Mouse (Mus musculus): Measurements from ENCODE around the gene Abcb9. TPM values are rescaled to one million over a fixed set of nuclear protein-coding genes. Genes with fewer than 3 reads are reported as not detected.
A peak's percentile ranks its signal among the peaks of the same experiment; 100 is the strongest.

Abcb9 gene
- polyA plus RNA-seq, 1 experiment = 37.8 TPM

DNA sequence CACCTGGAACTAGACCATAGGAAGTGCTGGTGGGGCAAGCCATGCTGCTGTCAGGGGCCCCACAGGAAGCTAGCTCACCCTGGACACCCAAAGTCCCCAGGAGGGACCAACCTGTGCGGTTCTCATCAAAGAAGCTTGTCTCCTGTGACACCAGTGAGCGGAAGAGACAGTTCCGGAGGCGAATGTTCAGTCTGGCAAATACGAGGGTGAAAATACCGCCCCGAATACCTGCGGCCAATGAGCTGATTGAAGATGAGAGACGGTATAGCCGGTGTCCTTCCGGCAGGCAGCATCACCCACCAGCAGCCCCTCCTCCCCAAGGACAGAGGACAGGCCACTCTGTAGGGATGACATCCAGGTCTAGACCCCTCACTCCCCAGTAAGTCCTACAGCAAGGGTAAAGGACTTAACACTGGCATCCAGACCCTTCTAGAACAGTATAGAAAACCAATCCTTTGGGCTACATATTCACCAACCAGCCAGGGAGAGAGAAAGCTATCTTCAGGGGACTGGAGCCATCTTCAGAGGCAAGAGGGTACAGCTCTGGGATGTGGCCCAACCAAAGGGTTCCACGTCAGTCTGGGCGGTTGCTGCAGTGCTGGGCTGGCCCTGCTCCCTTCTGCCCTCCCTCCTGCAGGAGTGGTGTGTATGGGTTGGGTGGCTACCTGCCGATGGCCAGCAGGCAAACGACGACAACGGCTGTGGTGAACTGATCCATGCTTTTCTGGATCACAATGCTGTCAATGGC is 12.5 kb downstream of the Abcb9 start:
- H3K27ac ChIP-seq (ENCODE audit: insufficient read depth, low read length) = no peak overlapping the region
- peaks cover 8% of the 10 kb centered on the region for H3K4me1 ChIP-seq (ENCODE audit: control insufficient read depth, insufficient read depth, low read length)
- no peak for TF ChIP-seq CTCF (IDR thresholded peaks at IDR 0.05; ENCODE audit: extremely low read depth, insufficient read depth, low read length)
- no peak for TF ChIP-seq POLR2A (IDR thresholded peaks at IDR 0.05; ENCODE audit: extremely low read depth, insufficient read depth, low read length)
- H3K4me3 ChIP-seq (ENCODE audit: insufficient read depth, low read length) = no peak overlapping the region

DNA sequence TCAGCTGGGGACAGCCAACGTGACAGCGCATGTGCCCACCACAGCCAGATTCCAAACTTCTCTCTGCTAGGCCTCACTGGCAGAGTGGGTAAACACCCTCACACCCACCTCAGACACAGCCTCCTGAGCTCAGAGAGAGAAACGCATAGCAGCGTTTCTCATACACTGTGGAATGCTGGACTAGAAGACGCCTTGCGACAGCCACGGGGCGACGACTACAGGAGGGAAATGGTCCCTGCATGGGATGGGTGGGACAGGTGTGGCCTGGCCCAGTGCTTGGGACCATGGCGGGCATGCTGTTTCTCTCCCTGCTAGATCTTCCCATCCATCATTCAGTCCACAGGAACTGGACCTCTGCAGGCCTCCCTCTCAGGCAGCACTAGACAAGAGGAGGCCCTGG is 13.2 kb downstream of the Abcb9 start:
- Histone ChIP-seq H3K27ac (ENCODE audit: insufficient read depth, low read length) (no peak overlapping the region), H3K4me1 (ENCODE audit: control insufficient read depth, insufficient read depth, low read length) (peaks cover 8% of the 10 kb centered on the region), H3K4me3 (ENCODE audit: insufficient read depth, low read length) (no peak overlapping the region)
- TF ChIP-seq POLR2A (IDR thresholded peaks at IDR 0.05; ENCODE audit: extremely low read depth, insufficient read depth, low read length) (no peak), CTCF (IDR thresholded peaks at IDR 0.05; ENCODE audit: extremely low read depth, insufficient read depth, low read length) (no peak)

DNA sequence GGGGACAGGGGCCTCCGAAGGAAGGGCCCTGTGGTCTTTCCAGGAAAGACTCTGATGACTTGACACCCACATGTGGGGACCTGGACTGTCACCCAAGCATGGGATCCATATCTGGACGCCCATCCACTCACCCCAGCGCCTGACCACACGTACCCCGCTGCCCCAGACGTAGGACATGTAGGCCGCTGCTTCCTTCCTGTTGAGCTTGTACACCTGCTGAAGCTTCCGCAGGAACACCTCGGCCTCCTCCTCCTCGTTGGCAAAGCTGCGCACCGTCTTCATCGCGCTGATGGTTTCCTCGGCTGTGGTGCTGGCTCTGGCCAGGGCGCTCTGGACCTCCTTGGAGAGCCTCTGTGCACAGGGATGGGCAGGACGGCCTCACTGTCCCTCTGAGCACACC is 15.7 kb downstream of the Abcb9 start:
- Histone ChIP-seq H3K27ac (ENCODE audit: insufficient read depth, low read length) (no peak overlapping the region), H3K4me1 (ENCODE audit: control insufficient read depth, insufficient read depth, low read length) (peaks cover 4% of the 10 kb centered on the region), H3K4me3 (ENCODE audit: insufficient read depth, low read length) (no peak overlapping the region)
- no peak for TF ChIP-seq CTCF (IDR thresholded peaks at IDR 0.05; ENCODE audit: extremely low read depth, insufficient read depth, low read length)

DNA sequence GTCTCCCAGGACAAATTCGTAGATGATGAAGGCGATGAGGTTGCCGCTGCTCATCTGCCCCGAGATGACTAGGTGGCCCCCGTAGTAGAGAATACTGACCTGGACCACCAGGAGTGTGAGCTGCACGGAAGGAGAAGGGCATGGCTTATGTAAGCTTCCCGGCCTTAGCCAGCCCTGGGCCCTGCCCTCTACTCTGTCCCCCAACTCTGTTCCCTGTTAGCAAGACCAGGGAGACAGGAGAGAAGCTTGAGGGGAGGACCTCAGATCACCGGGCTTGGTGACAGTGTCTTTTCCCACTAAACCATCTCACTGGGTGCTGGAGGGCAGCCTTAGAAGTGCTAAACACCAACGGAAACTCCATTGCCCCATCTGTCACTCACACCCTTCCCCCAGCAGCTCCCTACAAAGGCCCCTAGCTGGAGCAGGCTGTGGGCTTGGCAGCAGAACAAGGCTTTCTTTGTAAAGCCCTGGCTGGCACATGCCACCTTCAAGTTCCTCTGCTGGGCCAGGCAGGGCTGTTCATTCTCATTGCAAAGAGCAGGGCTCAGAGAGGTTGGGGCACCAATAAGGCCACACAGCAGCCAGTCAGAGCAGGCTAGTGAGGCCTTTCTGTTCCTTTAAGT is 16.7 kb downstream of the Abcb9 start:
- peaks cover 3% of the 10 kb centered on the region for H3K4me1 ChIP-seq (ENCODE audit: control insufficient read depth, insufficient read depth, low read length)
- peak overlapping the region; percentile 24; the same call in 1 of the 2 replicates for H3K27ac ChIP-seq (ENCODE audit: insufficient read depth, low read length)
- TF ChIP-seq POLR2A (IDR thresholded peaks at IDR 0.05; ENCODE audit: extremely low read depth, insufficient read depth, low read length) = no peak
- no peak for TF ChIP-seq CTCF (IDR thresholded peaks at IDR 0.05; ENCODE audit: extremely low read depth, insufficient read depth, low read length)
- peak overlapping the region; percentile 8 for H3K4me3 ChIP-seq (ENCODE audit: insufficient read depth, low read length)

DNA sequence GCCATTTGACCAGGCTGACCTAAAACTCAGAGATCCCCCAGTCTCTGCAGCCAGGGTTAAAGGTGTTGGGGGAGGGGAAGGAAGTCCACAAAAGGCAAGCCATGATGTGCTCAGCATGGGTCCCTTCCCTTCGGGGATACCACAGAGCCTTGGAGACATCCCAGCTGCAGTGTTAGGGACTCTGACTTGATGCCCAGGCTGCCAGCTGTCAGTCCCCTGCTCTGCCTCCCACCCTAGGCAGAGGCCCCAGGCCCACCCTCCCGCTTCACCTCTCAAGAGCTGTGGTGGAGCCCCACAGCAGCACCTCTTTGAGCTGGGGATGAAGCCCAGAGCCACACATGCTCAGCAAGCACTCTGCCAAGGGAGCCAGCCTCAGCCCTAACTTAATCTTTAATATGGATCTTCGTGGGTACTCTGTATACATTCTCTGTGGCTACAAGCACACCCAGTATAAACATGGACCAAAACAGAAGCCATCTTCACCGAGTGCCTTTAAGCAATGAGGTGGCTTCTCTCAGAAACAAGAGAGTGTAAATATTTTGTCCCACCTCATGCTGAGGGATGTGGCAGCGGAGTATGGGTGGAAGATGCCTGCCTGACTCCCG is 17.6 kb downstream of the Abcb9 start:
- peaks cover 3% of the 10 kb centered on the region for H3K4me1 ChIP-seq (ENCODE audit: control insufficient read depth, insufficient read depth, low read length)
- H3K4me3 ChIP-seq (ENCODE audit: insufficient read depth, low read length) = peak overlapping the region; percentile 8
- no peak overlapping the region for H3K27ac ChIP-seq (ENCODE audit: insufficient read depth, low read length)
- no peak for TF ChIP-seq CTCF (IDR thresholded peaks at IDR 0.05; ENCODE audit: extremely low read depth, insufficient read depth, low read length)
- TF ChIP-seq POLR2A (IDR thresholded peaks at IDR 0.05; ENCODE audit: extremely low read depth, insufficient read depth, low read length) = no peak

DNA sequence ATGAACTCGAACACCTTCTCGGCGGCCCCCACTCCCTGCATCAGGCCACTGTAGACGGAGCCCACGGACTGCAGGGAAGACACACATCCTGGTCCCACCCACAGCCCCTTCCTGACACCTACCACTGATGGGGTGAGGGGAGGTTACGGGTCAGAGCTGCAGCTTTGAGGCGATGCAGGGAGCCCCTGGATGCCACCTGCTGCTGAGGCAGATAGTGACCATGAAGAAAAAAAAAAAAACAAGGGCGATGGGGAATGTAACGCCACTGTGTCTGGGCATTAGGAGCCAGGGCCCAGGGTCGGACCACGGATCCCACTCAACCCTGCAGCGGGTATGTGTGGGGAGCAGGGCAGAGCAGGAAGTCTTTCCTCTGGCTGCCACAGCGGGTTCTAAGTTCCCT is 18.4 kb downstream of the Abcb9 start:
- H3K4me3 ChIP-seq (ENCODE audit: insufficient read depth, low read length) = no peak overlapping the region
- peaks cover 3% of the 10 kb centered on the region for H3K4me1 ChIP-seq (ENCODE audit: control insufficient read depth, insufficient read depth, low read length)
- TF ChIP-seq CTCF (IDR thresholded peaks at IDR 0.05; ENCODE audit: extremely low read depth, insufficient read depth, low read length) (no peak), POLR2A (IDR thresholded peaks at IDR 0.05; ENCODE audit: extremely low read depth, insufficient read depth, low read length) (no peak)
- no peak overlapping the region for H3K27ac ChIP-seq (ENCODE audit: insufficient read depth, low read length)

DNA sequence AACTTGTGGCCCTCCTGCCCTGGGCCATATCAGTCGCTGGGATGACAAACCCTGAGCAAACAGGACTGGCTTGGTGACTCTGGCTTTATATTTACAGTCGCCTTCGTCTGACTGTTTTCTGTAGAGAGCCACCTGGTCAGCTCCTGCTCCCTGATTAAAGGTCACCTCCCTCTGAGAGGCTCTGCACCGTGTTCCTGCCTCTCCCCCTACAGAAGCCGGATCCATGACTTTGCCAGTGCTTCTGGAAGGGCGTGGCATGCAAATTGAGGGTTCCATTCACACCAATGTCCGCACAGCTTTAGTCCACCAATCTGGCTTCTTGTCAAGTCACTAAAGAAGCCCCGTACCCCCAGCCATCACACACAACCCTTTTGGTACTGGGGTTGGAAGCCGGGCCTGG is 19.0 kb downstream of the Abcb9 start:
- Histone ChIP-seq H3K27ac (ENCODE audit: insufficient read depth, low read length) (no peak overlapping the region), H3K4me3 (ENCODE audit: insufficient read depth, low read length) (no peak overlapping the region)
- TF ChIP-seq POLR2A (IDR thresholded peaks at IDR 0.05; ENCODE audit: extremely low read depth, insufficient read depth, low read length) (no peak), CTCF (IDR thresholded peaks at IDR 0.05; ENCODE audit: extremely low read depth, insufficient read depth, low read length) (no peak)

DNA sequence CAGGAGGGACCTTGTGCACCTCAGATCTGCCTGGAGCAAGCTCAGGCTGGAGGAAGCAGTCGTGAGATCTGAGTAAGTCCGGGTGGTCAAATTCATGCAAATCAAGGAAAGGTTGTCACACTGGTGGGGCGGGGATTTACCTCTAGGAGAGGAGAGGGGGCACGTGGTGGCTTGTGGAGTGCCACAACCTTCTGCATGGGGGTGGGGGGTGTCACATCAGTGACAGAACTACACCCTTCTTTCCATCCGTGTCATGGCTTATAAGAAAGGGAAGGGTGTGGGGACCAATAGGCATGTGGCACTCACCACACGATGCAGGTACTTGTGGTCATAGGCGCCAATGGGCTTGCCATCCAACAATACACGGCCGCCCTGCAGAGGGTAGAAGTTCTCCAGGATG is 19.9 kb downstream of the Abcb9 start:
- no peak overlapping the region for H3K4me3 ChIP-seq (ENCODE audit: insufficient read depth, low read length)
- TF ChIP-seq POLR2A (IDR thresholded peaks at IDR 0.05; ENCODE audit: extremely low read depth, insufficient read depth, low read length) (no peak), CTCF (IDR thresholded peaks at IDR 0.05; ENCODE audit: extremely low read depth, insufficient read depth, low read length) (no peak)
- H3K4me1 ChIP-seq (ENCODE audit: control insufficient read depth, insufficient read depth, low read length) = peaks cover 3% of the 10 kb centered on the region
- no peak overlapping the region for H3K27ac ChIP-seq (ENCODE audit: insufficient read depth, low read length)

More for the DNA sequence above, 19.0 kb downstream of the Abcb9 start:
- peaks cover 3% of the 10 kb centered on the region for H3K4me1 ChIP-seq (ENCODE audit: control insufficient read depth, insufficient read depth, low read length)

DNA sequence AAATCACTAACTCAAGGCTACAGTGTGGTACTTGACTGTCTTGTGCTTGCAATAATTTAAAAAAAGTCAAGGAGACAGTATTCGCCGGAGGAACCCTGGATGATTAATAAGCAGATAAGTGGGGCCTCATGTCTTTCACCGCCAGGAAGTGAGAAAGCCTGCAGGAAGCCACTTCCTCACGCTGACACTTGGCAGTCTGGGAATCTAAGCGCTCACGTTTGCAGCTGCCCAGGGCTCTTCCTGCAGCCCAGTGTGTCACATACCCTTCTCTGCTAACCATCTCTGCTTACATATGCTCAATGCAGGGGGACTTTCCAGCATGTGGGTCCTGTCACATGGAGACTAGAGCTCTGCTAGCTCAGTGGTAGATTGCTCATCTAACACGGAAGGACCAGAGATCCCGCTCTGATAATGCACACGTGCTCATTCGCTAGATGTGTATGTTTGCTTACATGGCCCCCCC is 20.7 kb downstream of the Abcb9 start:
- no peak overlapping the region for H3K27ac ChIP-seq (ENCODE audit: insufficient read depth, low read length)
- TF ChIP-seq POLR2A (IDR thresholded peaks at IDR 0.05; ENCODE audit: extremely low read depth, insufficient read depth, low read length) (no peak), CTCF (IDR thresholded peaks at IDR 0.05; ENCODE audit: extremely low read depth, insufficient read depth, low read length) (no peak)
- no peak overlapping the region for H3K4me3 ChIP-seq (ENCODE audit: insufficient read depth, low read length)
- H3K4me1 ChIP-seq (ENCODE audit: control insufficient read depth, insufficient read depth, low read length) = peaks cover 3% of the 10 kb centered on the region

DNA sequence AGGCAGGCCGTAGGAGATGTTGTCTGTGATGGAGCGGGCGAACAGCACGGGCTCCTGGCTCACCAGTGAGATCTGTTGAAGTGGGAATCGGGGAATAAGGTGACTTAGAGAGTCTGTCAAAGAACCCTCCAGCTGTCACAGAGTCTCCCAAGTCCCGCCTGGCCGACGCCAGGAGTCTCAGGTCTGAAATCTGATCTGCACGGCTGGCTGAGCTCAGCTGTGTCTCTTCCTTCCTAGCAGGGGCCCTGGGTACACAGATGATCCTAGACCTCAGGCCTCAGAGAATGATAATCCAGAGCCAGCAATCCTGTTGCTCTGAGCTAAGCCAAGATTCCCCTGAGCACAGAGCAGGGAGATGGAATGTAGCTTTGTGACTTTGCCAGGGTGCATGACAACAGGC is 21.9 kb downstream of the Abcb9 start:
- no peak for TF ChIP-seq POLR2A (IDR thresholded peaks at IDR 0.05; ENCODE audit: extremely low read depth, insufficient read depth, low read length)
- no peak for TF ChIP-seq CTCF (IDR thresholded peaks at IDR 0.05; ENCODE audit: extremely low read depth, insufficient read depth, low read length)
- H3K27ac ChIP-seq (ENCODE audit: insufficient read depth, low read length) = no peak overlapping the region
- no peaks in the 10 kb centered on the region for H3K4me1 ChIP-seq (ENCODE audit: control insufficient read depth, insufficient read depth, low read length)
- no peak overlapping the region for H3K4me3 ChIP-seq (ENCODE audit: insufficient read depth, low read length)

Measured in cortical plate, adult 2 months (tissue).